Mouse (Mus musculus): ENCODE results near the gene Ppia.
"Not testable (repeated sequence)": the region's sequence is repeated elsewhere in the genome, so short reads cannot be mapped to it uniquely, and the experiment has no call there.

Ppia gene

DNA sequence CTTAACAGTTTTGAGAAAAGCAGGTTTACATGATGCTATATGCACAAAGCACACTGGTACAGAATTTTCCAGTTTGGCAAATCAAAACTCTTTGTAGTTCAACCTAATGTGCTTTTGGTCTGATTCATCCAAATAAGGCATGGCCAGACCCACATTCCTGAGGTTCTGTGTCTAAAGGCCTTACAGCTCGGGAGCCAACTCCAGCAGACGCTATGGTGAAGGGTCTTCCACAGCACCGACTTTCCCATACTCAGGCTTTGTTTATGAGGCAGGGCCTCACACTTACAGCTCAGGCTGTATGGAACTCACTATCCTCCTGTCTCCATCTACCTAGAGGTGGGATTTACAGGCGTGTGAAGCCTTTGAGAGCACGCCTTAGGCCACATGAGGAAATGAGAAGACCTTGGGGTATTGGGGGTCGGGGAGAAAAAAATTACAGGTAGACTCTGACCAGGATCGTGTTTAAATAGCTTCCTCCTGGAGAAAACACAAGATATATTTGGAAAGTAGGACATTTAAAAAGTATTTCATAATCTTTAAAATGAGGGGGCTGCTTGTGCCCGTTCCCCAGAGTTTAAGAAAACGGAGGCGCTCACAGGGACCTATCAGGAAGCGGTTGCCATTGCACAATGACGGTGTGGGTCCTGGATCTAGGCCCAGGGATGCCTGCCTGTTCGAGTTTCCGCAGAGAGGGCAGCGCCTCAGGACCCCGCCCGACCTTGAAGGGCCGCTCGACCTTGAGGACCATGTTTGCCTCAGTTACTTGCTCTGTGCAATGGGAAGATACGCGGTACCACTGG is at the start of gene Ppia:
Ppia (plus strand) TSS at position 693 of the 800 bp plus-strand sequence.
- no peak for DNase-seq (ENCODE audit: low spot score in 2 of 2)

DNA sequence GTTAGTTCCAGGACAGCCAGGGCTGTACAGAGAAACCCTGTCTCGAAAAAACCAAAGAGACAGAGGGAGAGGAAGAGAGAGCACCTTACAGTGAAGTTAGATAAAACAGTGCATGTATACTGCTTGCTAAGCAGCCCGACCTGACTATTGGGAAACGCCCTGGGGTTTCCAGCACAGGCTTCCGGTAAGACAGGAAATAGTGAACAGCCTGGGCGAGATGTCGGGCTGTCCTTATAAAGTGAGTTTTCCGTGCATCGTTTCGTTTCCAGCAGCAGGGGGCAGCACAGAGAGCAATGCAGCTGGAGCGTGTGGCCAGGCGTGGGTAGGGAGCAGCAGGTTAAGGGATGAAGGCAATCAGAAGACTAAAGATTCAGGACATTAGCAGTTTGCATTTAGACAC is 49.4 kb upstream of the Ppia start:
- peak; percentile 28 to 55 for DNase-seq (ENCODE audit: low spot score in 2 of 2)

DNA sequence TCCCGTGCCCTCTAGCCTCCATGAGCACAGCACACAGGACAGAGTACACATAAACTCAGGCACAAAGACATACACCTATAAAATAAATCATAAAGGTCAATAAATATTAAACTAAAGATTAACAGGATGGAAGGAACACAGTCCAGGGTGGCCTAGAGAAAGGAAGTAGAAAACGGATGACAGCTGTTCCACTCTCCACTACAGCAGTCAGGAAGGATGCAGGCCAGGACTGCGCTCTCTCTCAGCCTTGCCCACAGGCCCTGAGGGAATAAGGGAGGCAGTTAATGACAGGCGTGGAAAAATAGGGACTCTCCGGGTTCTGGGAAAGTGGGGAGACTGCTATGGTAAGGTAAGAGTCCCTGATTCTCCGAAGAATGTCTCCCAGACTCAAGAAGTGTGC is 48.8 kb upstream of the Ppia start:
- no peak for DNase-seq (ENCODE audit: low spot score in 2 of 2)

DNA sequence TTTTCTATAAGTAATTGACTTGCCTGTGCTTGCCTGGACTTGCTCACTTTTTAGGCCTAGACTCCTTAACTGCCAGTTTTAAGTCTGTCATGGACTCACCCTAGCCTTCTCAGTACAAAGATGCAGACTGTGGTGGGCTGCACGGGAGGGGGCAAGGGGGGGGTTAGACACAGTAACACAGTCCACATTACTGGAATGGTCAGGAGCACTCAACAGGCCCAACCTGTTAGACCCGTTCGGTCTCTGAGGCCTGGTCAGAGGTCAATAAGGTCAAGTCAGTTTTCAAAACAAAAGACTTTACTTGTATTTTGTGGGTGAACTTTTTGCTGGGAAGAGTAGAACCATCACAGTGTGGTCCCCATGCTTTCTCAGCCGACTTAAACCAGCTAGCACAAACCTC is 48.1 kb upstream of the Ppia start:
- peak in 1 of 2 experiments; percentile 26 for DNase-seq (ENCODE audit: low spot score in 2 of 2)

DNA sequence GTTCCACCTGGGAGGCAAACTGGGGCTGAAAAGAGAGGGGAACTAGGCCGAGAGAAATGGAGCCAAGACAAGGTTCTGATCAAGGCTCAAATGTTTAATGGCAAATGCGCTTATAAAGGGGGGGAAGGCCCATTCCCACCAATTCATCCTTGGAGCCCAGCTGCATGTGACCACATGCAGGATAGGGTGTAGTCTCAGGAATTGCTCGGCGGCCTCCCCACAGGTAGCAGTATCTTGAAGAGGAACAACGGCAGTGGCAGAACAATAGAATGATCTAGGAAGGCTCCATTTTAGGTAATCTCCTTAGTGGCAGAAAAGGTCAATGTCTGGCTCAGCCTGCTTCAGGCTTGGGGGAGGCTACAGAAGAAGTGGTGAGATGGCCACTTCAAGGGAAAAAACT is 47.3 kb upstream of the Ppia start:
- DNase-seq (ENCODE audit: low spot score in 2 of 2) = not testable (repeated sequence)

DNA sequence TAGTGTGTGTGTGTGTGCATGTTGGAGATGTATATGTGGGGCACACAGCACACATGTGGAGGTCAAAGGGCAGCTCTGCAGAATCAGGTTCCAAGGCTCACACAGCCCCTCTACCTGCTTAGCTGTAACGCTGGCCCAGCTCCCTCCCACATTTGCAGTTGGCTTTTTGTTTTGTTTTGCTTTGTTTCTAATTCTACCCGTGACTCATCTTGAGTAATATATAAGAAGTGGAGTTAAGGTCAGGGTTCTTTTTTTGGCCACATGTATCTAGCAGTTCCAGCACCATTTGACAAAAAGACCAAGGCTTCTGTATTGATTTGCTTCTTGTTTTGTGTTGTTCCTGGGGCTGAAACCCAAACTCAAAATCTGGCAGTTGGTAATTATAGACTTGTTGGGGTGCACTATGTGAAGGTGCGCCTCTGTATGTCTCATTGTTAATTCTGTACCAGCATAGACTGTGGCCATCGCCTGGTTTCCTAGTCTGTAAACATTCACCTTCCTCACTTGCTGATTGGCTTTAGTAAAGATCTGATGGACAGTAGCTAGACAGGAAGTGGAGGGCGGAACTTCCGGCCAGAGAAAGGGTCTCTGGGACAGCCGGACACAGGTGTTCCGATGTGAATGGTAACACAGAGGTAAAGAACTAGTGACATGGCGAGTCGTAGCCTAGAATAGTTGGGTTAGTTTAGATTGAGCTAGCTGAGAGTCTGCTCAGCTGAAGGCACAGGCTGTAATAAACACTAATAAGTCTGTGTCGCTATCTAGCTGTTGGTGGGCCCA is 43.7 kb upstream of the Ppia start:
- no peak for DNase-seq (ENCODE audit: low spot score in 2 of 2)

DNA sequence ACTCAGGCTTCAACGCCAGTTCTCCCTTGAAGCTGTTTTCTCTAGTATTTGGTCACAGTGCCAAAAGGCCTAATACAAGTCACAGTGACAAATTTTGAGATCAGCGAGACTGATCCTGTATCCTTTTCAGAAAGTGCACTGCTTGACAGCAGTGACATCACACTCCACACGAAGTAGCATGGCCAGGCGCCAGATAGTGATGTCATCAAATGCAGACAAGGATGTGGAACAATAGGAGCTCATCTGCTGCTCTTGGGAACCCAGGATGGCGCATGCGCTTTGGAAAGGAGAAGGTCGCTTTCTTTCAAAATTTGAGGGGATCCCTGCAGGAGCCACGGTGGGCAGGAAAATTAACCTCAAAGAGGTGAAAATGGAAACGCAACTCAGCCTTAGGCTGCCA is 42.5 kb upstream of the Ppia start:
- no peak for DNase-seq (ENCODE audit: low spot score in 2 of 2)

DNA sequence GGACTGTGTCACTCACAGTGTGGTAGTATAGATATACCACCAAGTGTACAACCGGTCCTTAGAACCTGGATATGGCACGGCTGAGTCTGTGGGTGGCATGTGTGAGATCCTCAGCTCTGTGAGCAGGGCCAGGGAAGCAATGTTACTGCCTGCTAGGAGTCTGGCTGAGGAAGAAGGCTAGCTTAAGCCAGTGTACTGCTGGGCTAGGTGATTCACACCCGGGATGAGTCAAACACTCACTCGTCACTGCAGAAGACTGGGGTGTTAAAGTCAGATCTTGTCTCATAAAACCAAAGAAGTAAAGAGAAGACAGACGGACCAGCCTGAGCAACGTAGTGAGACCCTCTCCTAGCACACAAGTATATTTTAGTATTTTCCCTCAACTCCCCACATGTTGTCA is 34.3 kb upstream of the Ppia start:
- DNase-seq (ENCODE audit: low spot score in 2 of 2) = no peak

DNA sequence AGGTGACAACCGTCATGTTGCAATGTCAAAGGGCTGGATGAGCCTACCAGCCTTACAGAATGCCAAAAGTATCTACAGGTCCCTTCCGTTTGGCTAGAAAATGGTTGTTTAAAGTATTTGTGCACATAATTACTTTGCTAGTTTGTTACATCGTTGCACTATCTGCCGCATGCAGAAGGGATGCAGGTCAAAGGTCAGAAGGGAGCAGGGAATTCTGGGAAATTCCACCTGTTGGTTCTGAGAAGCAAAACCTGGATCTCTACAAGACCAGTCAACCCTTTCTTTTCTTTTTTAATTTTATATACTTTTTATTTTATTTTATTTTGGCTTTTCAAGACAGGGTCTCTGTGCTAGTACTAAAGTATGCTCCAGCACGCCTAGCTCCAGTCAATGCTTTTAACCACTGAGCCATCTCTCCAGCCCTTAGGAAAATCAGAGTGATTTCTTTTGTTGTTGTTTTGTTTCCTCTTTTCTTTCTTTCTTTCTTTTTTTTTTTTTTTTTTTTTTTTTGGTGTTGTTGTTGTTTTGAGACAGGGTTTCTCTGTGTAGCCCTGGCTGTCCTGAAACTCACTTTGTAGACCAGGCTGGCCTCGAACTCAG is 27.0 kb upstream of the Ppia start:
- no peak for DNase-seq (ENCODE audit: low spot score in 2 of 2)

DNA sequence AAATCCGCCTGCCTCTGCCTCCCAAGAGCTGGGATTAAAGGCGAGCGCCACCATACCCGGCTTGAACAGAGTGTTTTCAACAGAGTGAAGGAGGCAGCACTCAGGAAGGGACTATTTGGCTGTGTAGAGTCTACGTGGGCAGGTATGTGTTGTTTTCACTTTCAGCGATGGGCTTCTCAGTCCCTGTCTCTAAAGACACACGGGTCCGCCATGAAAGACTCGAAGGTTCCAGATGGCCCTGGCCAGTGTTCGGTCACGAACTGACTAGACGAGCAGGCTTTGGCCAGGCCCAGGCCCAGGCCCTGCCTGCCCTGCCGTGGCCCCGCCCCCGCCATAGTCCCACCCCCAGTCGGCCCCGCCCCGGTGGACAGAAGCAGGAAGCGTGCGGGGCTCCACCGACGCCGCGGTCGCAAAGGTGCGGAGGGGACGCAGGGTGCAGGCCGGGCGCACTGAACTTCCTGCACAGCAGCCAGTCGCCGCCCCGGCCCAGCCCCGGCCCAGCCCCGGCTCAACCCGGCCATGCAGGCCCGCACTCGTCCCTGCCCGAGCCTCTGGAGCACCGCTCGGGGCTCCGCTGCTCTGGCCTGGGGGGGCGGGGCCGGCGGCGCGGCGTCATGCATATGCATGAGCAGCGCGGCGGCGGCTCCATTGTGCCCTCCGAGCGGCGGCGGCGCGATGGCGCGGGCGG is 26.4 kb upstream of the Ppia start, which contains the start of gene Zmiz2:
Zmiz2 (plus strand) TSS at position 349 of the 688 bp plus-strand sequence.
- DNase-seq (ENCODE audit: low spot score in 2 of 2) = peak; percentile 94 to 97

DNA sequence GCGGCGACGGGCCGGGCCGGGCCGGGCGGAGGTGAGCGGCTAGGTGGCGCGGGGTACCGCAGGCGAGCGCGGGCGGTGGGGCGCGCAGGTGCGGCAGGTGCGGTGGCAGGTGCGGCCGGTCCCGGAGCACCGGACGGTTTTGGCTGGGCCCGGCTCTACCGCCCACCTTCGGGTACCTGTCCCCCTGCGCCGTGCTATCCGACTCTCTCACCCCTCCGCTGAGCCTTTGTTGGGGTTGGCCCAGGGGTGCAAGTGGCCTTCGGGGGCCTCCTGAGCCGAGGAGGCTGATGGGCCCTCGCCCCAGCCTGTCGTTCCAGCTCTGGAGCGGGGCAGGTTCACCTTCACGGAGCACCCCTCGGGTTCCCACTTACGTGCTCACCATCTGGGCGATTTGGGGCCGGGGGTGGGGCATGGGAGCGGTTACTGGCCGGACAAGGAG is 25.7 kb upstream of the Ppia start:
- DNase-seq (ENCODE audit: low spot score in 2 of 2) = no peak

DNA sequence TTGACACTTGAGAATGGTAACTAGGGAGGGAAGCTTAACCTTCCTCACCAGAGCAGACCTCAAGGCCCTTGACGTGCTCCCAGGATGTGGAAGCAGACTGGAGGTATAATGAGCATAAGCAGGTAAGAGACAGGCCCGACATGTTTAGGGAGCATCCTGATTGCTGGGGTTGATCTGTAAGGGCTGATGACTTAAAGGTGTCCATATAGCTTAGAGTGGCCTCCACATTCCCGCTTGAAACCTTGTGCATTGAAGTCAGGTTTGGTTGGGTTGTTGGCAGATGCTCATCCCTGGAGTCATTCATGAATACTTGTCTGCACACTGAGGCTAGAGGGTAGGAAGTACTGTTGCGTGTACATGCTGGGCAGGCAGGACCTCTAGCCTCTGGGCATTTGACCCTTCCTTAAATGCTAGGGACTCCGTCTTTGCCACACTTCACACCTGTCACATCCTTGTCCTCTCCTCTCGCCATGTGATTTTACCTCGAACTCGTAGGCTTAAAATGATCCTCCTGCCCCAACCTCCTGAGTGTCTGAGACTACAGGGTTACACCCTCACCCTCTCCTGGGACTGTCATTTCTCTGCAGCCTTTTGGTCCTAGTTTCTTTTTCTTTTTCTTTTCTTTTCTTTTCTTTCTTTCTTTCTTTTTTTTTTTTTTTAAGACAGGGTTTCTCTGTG is 24.7 kb upstream of the Ppia start:
- DNase-seq (ENCODE audit: low spot score in 2 of 2) = no peak

DNA sequence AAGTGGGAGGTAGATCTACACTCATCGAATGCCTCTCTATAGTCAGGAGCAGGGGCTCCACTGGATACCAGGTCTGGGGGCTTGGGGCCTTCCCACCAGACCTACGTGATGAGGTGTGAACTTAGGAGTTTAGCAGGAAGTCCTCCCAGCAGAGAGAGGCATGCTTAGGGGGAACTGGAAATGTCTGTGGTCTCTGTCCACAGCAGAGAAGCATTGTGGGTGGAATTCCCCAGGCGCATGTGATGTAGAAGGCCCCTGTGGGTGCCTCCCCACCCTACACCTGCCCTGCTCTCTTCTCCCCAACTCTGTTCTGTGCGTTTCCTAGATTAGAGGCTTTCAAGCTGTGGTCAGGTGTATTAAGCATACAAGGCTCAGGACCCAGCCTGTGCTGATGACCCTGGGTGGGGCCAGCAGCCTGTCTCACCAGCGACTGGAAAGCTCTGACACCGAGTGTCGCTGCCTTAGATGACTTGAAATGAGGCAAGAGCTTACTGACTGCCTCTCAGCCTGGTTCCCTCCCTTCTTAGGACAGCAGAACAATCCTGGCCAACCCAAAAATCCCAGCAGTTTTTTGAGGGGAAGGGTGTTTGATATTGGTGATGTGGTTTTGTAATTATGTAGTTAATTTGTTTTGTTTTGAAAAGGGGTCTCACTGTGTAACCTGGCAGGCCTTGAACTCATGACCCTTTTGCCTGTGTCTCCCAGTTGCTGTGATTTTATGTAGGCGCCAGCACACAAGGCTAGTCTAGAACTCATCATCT is 23.5 kb upstream of the Ppia start:
- DNase-seq (ENCODE audit: low spot score in 2 of 2) = no peak

DNA sequence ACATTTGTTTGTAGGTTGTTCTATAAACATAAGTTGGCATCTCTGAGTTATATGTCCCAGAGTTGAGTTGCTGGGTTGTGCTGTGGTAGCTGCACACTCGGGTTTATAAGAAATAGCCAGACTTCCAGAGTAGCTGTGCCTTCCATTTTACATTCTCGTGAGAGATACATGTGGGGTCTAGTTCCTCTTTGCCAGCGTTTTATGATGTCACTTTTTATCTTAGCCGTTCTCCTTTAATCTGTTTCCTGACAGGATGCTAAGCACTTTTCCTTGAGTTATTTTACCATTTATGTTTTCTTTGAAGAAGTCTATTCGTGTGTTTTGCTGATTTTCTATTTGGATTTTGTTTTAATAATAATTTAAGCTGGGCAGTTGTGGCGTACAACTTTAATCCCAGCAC is 22.4 kb upstream of the Ppia start:
- no peak for DNase-seq (ENCODE audit: low spot score in 2 of 2)

DNA sequence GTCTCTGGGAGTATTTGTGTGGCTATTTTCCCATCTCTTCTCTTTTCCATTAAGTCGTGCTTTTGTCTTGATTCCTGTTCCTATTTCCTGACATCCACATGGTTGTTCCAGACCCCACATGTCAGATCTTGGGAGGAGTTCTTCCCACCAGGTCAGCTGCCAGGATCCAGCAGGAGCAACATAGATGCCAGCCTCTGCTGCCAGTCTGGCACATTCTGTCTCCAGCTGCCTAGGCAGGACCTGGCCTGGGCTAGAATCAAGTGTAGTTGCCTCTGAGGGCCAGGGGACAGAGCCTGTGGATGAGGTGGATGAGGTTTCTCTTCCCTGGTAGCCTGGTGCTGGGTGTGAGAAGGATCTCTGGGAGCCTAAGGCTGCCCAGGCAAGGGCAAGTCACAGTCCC is 21.4 kb upstream of the Ppia start:
- no peak for DNase-seq (ENCODE audit: low spot score in 2 of 2)

DNA sequence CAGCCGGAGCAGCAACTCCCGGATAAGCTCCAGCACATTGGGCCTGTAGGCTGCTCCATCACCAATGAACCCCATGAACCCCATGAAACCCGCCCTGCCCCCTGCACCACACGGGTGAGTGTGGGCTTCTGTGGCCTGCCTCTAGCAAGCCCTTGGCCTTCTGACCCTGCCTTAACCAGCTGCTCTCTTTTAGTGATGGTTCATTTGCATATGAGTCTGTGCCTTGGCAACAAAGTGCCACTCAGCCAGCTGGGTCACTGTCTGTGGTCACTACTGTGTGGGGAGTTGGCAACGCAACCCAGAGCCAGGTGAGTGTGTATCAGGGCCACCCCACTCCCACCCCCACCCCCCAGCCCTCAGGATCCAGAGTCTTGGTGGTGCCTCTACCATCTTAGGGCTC is 19.7 kb upstream of the Ppia start:
- DNase-seq (ENCODE audit: low spot score in 2 of 2) = no peak

DNA sequence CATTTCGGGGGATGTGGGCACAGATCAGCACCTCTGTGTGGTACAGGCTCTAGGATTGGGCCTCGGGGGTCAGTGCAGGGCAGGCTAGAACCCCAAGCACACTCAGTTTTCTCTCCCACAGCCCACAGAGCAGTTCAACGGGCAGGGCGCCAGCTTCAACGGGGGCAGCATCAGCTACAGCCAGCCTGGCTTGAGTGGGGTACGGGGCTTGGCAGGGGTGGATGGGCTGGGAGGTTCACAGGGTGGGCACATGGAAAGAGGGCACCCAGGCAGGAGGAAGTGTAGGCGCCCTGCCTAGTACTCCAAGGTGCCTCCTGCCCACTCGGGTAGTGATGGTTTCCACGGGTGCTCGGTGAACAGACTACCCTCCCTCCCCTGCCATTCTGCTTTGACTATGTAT is 17.1 kb upstream of the Ppia start:
- no peak for DNase-seq (ENCODE audit: low spot score in 2 of 2)

DNA sequence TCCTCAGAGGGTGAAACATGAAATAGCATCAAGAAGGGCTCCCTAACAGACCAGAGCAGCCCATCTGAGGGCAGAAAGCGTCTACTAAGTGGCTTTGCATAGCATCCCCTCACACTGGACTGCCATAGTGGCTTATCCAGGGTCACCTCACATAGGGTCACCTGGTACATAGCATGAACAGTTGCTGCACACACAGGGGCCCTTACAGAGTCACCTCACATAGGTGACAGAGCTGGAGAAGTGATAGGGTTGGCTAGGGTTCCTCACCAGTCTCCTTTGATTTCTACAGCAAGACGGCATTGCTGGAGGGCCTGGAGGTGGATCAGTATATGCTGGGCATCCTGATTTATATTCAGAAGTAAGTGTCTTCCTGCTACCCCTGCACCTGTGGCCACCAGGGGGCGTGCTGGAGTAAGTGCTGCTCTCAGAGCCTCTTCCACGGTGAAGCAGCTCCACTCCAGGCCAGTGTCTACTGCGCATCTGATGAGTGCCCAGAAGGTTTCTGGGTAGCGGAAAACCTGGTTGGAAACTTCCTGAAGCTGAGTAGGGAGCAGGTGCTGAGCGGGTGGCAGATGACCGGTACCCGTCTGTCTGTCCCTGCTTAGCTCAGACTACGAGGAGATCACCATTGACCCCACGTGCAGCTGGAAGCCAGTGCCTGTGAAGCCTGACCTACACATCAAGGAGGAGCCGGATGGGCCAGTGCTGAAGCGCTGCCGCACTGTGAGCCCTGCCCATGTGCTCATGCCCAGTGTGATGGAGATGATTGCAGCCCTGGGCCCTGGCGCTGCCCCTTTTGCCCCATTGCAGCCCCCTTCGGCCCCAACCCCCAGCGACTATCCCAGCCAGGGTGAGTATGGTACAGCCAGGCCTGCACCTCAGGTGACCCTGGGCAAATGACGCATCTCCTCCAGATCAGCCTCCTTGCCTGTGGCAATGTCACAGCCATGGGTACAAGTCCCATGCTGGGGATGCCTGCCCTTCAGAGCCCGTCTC is 12.4 kb upstream of the Ppia start:
- peak in 1 of 2 experiments; percentile 60 for DNase-seq (ENCODE audit: low spot score in 2 of 2)

DNA sequence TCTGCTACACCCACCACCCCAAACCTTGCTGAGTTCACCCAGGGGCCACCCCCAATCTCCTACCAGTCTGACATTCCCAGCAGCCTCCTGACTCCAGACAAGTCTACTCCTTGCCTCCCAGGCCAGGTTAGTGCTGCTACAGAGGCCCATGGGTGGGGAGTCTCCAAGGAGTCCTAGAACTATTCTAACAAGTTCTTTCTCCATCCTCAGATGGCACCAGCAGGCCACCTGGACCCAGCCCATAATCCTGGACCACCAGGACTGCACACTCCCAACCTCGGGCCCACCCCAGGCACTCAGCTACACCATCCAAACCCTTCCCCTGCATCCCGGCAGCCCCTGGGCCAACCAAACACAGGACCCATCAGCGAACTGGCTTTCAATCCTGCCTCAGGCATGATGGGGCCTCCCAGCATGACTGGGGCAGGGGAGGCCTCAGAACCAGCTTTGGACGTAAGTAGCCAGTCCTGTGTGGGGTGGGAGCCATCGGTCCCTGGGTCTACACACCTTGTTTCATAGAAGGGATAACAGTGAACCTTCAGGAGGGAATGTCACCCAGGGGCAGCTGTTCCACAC is 11.3 kb upstream of the Ppia start:
- no peak for DNase-seq (ENCODE audit: low spot score in 2 of 2)

Measured in urinary bladder, adult 18-20 months (tissue).